Mouse (Mus musculus): ENCODE results near the gene Rasl11b.
A peak's percentile ranks its signal among the peaks of the same experiment; 100 is the strongest.

The Rasl11b gene

GRCm38 (mm10) chr5:74194841-74195613 lies at the start of gene Rasl11b:
Rasl11b (plus strand) TSS chr5:74195286.
- peak; percentile 89 to 91 for DNase-seq

DNA sequence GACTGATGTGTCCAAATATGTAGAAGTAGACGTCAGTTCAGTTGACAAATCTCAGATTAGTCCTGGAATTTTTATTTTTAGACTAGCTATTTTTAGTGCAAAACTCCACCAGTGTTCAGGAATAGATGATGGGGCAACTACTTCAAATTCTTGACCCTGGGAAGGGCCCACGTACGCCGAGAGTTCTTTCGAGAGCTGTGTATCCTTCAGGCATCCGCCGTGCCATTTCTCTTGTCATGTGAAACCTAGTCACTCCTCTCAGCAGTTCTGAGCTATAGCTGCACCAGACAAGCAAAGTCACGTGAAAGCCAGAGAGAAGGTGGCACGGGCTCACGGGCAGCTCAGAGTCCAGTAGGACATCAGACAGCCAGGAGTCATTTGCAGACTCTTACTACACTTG lies 47.5 kb upstream of the Rasl11b start:
- no peak for DNase-seq

DNA sequence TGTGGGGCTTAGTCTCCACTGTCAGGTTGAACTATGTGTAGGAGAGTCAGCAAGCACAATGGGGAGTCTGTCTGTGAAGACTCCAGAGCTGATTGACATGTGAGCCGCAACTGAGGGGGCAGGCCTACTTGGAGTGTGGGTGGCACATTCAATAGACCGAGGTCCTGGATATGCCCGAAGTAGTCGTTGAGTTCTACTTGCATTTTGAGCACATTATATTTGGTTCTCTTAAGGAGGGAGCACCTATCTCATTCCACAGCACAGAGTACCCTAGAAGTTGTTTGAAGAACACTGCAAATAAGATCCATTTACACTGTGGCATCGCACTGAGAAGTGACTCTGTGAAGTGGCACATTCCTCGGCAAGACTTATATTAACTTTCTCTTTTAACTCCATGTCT lies 45.1 kb upstream of the Rasl11b start:
- DNase-seq, result no peak

DNA sequence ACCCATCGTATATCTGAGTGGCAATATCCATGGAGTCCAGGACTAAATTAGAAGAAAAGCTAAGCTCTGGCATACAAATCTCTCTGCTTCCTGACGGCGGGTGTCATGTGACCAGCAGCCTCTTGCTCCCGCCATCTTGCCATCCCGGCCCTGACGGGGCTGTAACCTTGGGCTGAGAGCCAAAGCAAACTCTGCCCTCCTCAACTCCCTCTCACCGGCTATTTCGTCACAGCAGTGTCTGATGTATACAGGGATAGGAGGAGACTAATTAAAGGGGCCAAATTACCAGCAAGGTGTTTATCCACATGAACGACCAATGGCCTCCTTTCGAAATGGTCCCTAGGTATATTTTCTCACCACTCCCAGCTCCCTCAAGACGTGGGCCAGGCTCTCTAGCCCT lies 43.3 kb upstream of the Rasl11b start:
- no peak for DNase-seq

GRCm38 (mm10) chr5:74155860-74156351 lies 39.2 kb upstream of the Rasl11b start:
- no peak for DNase-seq

DNA sequence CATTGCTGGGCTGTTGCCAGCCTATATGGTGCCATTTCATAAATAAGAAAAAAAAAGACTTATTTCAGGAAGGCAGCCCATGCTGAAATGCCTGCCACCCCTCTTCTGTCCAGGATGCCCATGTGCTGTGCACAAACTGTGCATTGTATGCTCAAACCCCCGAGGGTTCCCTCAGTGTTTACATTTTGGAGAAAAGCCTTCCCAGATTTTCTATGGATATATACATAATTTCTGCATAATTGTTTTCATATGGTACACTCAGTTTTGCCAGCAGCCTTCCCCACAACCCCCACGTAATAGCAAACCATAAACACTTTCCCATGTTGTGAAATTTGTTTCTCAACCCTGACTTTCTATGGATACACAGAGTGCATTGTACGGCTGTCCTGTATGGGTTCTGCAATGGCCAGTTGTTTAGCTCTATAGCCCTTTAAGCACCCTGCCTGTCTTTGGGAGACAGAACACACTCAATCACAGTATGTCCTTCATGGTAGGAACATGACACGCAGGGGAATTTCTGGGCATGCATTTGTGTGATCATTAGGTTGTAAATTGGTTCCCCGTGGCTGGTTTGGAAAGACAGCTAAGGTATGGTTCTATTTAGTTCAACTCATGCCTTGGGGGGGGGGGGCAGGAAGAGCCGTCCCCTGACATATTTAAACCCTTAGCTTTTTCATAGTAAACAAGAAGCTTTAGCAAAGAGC lies 36.0 kb upstream of the Rasl11b start:
- no peak for DNase-seq

DNA sequence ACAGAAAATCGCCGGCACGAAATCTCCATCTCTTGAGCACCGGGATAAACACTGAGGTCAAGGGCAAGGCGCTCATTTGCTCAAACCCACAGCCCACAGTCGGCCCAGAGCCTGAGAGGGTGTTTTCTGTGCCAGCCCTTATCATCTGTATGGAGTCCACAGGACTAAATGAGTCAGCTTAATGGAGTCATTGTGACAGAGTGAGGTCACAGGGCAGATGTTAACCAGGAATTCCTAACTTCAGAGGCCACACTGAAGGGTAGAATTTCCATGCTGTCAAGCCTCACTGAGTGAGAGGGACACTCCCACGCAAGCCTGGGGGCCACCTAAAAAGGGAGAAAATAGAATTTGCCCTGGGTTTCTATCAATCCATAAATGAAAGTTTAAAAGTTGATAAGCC lies 35.2 kb upstream of the Rasl11b start:
- DNase-seq, result no peak

GRCm38 (mm10) chr5:74160349-74160748 lies 34.7 kb upstream of the Rasl11b start:
- no peak for DNase-seq

DNA sequence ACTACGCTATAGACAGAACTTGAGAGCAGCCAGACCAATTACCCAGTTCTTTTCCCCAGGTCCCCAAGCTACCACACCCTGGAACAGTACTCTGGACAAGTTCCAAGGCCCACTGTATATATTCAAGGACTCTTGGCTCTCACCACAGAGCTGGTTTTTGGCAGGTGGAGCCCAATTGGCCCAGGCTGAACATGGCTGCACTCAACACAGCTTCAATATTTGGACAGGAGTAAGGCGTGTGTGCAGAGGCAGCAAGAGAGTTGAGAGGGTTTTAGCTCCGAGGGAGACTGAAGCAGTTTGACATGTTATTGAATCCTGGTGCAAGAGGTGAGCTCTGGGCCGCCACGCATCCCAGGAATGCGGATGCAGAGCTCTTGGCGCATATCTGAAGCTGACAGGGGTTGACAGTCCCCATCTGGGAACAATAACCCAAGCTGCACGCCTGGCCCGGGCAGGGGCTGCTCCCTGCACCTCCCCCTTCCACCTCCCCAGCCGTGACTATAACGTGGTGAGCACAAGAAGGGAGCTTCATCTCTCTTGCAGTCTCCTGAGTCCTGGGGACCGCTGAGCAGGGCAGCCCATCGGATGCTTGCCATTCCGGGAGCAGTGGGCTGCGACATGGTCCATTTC lies 33.7 kb upstream of the Rasl11b start:
- DNase-seq, result peak; percentile 25 to 42

DNA sequence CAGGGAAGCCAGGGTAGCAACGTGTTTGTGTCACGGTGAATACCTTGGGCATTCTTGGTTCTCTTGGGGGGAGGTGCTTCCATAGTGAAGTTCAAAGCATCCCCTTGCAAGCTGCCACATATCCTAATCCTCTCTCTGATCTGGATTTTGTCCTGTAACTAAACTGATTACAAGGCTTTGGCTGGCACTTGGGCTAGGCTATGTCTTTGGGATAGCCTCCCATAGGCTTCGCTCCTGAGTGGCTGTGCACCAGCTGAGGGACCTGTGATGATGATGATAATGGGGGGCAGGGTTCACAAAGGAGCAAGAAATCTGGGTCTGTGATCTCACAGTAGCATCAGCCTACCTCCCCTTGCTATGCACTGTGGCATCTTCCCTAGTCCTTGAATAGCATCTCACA lies 33.1 kb upstream of the Rasl11b start:
- DNase-seq, result no peak

DNA sequence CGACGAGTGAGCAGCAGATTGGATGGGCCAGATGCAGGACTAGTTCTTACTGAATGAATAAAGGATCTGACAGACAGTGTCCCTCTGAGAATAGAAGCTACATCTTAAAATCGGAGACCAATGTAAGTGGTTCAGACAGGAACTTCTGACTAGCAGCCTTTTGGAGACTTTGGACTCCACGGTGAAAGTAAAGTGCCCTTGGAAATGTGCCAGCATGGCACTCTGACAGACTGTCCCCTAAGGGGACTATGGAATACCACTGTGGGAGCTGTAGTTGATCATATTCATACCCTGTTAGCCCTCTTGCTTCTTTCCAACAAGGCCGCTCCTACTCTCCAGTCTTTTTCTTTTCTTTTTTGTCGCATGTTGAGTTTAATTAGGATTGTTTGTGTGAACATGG lies 31.9 kb upstream of the Rasl11b start:
- DNase-seq, result peak; percentile 39 to 43

- no peak for DNase-seq
These were observed 30.5 kb upstream of the Rasl11b start for GRCm38 (mm10) chr5:74164547-74164946.

GRCm38 (mm10) chr5:74166642-74167041 lies 28.4 kb upstream of the Rasl11b start:
- DNase-seq, result no peak

DNA sequence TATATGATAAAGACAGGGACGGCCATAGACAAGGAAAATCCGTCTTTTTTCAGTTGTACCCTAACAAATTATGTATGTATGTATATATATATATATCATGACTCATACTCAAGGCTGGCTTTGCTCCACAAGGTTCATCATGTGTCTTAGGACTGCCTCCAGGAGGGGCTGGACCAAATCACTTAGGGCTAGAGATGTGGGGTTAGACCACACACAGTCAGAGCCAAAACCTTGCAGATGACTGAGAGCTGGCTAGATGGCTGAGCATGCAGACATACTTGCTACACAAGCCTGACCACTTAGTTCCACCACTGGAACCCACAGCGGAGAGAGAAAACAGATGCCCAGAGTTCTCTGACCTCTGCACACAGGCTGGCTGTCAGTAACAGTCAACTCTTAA lies 27.0 kb upstream of the Rasl11b start:
- no peak for DNase-seq

- peak; percentile 18 to 29 for DNase-seq
These were observed 23.3 kb upstream of the Rasl11b start for GRCm38 (mm10) chr5:74171768-74172167.

- DNase-seq, result no peak
These were observed 22.9 kb upstream of the Rasl11b start for GRCm38 (mm10) chr5:74172208-74172607.

DNA sequence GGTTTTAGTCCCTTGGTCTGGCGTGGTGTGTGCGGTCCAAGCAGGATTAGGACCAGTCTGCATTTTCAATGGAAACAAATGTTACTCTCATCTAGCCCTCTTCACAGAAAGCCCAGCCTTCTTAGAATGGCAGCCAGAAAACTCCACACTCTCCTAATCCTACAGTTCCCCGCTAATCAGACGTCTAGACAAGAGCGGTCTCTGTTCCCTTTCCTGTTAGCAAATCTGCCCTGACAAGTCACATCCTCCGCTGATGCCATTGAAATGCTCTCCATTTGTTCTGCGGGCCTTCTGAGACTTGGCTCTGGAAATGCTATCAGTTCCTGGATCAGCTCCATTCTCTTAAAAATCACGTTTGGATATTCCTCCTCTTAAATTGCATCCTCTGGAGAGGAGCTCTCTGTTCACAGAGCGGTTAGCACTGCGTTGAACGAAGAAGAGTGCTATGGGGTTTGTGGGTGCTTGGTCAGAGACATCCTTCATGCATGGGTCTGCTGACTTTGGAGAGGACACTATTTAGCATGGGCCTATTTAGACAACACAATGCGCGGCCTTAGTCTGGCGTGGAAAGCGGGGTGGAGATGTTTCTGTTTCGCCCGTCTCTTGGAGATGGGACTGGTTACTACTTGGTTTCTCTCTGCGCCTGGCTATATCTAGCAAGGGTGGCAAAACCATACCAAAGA lies 21.8 kb upstream of the Rasl11b start:
- DNase-seq, result no peak

- peak in 1 of 2 experiments; percentile 49 for DNase-seq
These were observed 19.4 kb upstream of the Rasl11b start for GRCm38 (mm10) chr5:74175526-74176270.

GRCm38 (mm10) chr5:74180216-74180615 lies 14.9 kb upstream of the Rasl11b start:
- no peak for DNase-seq

- no peak for DNase-seq
These were observed 12.0 kb upstream of the Rasl11b start for GRCm38 (mm10) chr5:74183118-74183517.

GRCm38 (mm10) chr5:74184607-74185006 lies 10.5 kb upstream of the Rasl11b start:
- no peak for DNase-seq

DNA sequence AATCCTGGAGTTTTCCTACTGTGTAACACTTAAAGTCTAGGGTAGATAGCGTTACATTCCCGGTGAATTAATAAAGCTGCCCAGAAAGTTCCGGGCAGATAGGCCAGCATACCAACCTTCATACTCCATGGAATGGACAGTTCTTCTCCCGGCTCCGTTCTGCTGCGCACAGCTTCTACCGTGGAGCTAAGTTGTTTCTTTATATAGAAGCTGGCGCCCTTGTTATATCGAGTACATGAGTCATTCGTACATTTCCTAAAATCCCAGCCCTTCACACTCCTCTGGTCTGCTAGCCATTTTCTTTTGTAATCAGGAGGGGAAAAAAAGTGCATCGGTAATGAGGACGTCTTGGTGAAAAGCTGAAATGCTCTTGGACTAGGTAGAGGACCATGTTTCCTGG lies 7.0 kb upstream of the Rasl11b start:
- no peak for DNase-seq

All from kidney, adult 8-10 months (tissue).